Mouse (Mus musculus) liver, embryonic 14.5 days (tissue): ENCODE measurements around the gene Por.

Experiments used
- CTCF ChIP-seq: IDR thresholded peaks from 2 replicates; pipeline ENCODE4 v1.5.1; 2016; ENCODE audit warnings: antibody characterized with exemption, low read depth, control low read depth
- EP300 ChIP-seq: IDR thresholded peaks from 2 replicates; pipeline ENCODE4 v1.6.1; 2016; ENCODE audit warnings: antibody characterized with exemption, low read depth

DNA sequence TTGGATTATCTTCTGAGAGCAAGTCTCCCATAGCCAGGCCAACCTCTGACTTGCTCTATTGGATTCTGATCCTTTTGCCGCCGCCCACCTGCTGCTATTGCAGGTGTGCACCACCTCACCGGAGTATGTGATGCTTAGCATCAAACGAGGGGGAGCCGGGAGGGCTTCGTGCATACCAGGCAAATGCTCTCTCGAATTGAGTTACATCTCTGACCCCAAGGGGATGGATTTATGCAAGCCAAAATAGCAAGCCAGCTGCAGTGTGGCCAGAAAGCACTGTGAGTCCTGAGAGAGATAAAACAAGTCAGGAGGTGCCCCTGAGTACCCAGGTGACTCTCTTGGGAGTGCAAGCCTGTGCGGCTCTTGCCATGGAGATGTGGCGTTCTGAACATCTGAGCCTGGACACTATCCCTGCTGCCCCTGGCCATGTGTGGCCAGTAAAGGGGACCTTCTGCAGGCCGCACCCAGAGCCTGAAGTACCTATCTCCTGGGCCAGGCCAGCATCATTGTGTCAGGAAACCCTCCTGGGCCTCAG is 49.8 kb downstream of the Por start:
- no peak for TF ChIP-seq CTCF
- TF ChIP-seq EP300 = no peak
